Mouse (Mus musculus) left cerebral cortex, adult 9 months (tissue): ENCODE data around the gene Trip12.

Experiments
- DNase-seq, 2 experiments: peaks; one replicate each; pipeline ENCODE4 v3.0.0; 2022; ENCODE audit warnings: low spot score in 2 of 2

Gene Trip12

DNA sequence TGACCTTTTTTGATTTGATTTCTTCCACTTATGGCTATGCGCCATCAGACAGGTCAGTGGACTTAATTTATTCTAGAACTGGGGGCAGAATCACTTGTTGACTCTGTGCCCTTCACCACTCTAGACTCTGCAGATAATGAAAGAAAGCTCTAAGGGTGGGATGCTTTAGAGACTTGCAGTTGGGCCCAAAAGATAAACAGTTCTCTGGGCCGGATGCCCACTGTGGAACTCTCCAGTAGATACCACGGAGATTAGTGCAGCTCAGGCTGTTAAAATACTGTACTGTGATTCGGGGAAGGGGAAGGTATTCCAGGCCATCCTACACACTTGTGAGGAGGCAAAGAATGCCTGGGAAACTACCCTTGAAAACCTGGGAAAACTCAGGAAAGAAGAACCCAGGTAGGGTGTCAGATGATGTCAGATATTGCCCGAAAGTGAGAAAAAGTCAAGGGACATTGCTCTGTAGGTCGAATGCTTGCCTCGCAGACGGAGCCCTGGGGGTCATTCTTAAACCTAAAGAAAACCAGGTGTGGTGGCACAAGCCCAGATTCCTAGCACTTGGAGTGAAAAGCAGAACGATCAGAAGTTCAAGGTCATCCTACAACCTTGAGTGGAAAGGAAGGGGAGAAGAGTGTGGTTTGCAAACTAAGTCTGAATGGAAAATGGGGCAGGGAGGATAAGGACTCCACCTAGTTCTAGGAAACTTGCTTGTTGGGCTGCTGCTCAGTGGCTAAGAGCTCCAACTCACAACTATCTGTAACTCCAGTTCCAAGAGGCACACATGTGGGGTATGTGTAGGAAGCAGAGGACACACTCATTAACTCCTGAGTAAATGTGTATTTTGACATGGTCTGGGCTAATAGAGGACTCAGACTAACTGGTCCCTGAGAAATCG lies 20.3 kb upstream of the Trip12 start:
- DNase-seq = no peak

DNA sequence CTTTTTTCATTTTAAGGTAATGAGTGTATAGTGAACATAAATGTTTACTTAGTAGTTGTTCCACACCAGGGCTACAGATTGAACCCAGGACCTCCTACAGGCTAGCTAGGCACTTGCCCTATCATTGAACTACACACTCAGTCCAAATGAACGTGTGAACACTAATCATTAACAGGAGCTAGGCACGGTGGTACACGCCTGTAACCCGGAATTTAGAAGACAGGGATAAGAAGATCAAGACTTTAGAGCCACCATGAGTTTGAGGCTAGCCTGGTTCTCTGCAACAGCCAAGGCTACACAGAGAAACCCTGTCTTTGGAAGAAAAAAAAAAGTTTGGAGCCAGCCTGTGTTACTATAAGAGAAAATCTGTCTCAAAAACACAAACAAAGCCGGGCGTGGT lies 19.3 kb upstream of the Trip12 start:
- no peak for DNase-seq

DNA sequence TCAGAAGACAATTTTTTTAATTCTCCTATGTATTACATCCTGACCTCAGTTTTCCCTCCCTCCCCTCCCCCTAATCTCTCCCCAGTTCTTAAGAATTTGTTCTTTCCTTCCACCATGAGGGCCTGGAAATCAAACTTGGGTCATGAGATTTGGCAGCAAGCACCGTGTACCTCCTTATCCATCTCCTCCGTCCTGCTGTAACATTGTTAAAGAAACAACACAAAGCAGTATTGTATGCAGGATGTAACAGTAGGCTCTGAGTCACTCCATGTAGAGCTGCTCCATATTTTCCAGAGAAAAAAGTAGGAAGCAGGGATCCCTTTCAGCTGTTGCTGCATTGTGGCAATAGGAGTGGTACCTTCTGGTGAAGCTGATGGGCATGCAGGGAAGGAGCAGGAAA lies 15.4 kb upstream of the Trip12 start:
- DNase-seq = no peak

DNA sequence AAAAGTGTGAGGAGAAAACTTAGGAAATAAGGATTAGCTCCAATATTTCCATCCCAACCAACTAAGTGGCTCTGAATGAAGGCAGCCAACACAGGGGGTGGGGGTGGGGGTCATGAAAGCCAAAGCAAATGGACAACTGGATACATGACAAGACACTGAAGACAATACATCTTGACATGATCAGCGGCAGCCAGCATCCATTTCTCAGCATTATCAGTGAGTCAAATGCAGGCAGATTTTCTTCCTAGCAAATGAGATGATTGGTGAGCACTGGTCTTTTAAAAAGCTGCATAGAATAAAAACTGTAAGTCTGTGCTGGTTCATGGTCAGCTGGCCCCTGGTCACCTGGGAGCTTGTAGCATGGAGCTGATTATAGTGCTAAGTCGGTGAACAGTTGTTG lies 14.7 kb upstream of the Trip12 start:
- DNase-seq = no peak

DNA sequence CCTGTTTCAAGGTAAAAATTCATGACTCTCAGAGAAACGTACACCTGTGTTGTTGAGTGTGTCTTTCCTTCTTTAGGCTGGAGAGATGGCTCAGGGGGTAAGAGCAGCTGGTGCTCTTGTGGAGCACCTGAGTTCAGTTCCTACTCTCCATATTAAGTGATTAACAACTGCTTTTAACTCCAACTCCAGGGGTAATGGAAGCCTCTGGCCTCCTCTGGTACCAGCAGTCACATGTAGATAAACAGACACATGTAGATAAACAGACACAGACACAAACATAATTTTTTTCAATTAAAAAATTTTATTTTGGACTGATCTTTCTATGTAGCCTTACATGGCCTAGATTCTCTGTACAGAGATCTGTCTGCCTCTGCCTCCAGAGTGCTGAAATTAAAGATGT lies 13.4 kb upstream of the Trip12 start:
- DNase-seq = no peak

DNA sequence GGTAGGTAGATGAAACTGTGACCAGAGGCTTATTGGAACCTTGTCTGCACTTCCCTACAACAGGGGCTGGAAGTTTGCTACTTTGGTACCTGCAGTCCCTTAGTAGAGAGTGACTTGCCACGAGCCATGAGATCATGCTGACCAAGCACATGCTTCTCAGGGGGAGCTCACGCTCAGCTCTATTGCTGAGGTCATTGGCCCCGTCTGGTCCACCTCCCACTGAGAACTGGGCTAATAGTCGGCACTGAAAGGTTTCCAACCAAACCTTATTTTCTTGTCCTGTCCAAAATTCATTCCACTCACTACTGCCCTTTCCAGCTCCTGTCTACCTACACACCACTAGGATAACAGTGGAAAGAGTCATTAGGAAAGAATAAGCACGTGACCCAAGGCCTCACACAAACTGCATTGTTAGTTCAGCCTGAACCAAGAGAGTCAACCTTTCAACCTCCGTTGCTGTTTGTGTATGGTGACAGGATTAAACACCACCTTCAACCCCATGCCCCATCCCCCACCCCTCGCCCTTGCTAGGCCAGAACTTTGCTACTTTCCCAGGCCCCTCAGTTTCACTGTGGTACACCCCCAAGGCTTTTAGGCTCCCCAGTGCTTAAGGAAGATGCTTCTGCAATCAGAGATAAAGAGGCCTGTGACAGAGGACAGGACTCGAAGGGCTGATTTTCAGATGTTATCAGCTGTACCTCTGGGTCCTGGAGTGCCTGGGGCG lies 11.4 kb upstream of the Trip12 start:
- DNase-seq = no peak

DNA sequence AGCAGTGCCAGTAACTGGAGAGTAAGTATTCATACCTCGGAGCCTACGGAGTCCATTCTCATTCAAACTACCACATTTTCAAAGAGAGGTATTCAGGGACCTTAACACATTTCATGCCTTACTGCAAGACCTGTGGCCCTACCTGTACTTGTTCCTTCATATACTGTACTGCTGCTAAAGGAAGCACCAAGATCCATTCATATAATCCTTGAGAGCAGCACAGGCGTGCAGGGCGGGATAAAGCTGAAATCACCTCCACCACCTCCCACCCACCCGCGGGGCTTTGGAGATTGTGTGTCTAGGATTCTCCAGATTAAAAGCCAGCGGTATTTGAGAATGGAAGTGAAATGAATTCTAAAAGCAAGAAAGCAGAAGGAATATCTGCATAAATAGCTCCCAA lies 10.2 kb upstream of the Trip12 start:
- no peak for DNase-seq

DNA sequence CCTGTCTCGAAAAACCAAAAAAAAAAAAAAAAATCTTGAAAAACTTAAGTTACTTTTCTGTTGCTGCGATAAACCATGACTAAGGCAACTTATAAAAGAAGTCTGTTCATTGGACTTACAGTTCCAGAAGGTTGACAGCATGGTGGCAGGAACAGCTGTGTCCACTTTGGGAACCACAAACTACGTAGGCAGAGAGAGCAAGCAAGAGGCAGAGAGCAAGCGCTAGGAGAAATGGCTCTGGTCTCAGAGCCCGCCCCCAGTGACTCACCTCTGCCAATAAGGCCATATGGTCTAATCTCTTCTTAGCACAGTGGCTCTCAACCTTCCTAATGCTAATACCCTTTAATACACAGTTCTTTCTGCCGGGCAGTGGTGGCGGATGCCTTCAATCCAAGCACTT lies 9.5 kb upstream of the Trip12 start:
- no peak for DNase-seq

DNA sequence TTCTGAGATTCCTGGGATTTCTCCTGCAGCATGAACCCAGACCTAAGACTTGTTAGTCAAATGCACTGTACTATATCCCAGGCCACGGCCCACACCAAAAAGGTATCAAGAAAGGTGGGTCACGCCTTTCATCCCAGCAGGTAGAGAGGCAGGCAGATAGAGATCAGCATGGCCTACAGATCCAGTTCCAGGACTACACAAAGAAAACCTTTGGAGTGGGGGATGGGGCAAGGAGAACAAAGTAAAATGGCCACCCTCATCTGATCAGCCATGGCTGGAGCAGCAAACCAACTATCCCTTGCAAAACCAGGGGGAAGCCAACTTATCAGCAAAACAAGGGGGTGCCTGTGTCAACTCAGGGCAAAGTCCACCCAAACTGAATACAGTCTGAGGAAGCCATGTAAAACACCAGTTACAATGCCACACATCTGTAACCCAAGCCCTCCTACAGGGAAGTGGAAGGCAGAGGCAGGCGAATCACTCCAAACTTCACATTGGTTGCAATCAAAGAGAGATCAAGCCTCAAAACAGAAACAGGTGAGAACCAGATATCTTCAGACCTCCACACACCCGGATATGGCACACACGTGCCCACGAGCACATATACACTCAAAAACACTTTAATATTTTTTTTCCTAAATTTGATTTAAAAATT lies 8.6 kb upstream of the Trip12 start:
- no peak for DNase-seq

DNA sequence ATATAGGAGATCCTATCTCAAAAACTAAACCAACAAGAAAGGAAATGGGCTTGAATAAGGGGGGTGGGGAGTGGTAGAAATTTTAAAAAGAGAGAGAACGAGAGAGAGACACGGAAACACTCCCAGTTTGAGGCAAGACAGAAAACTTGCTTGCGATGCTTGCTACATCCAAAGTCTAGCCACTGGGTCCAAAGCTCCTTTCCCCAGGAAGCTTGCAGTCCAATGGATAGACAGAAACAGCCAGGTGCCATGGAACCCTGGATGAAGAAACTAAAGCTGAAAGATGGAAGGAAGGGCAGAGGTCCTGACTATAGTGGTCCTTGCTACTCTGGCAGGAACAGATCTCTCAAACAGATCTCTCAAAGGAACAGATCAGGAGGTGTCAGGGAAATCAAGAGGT lies 8.0 kb upstream of the Trip12 start:
- DNase-seq = no peak

DNA sequence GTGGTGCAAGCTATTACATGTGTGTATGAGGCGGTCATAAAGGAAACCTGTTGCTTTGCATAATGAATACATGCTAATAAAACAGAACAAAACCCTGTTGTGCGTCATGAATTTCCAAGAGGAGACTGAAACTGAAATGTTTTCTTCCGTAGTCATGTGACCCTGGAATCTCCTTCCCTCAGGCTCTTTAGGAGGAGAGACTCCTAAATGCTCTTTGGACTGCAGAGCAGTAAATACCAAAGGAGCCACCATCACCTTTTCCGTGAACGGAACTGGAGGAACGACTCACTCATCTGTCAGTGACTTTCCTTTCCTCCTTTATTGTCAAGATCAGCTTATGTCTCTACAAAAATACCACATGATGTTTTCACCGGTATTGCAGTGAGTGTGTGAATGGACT lies 7.4 kb upstream of the Trip12 start:
- DNase-seq = no peak

DNA sequence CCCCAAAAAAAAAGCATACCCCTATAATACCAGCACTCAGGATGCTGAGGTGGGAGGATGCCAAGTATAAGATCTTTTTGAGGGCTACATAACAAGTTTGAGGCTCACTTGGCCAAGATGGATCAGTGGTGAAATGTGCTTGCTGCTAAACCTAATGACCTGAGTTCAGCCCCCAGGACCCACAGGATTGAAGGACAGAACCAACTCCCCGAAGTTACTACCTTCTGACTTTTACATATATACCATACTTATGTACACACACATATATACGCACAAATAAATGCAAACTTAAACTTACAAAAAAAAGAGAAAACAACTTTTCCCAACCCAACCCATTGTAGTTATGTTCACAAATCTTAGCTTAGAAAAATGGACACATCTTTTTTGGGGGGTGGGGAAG lies 3.0 kb upstream of the Trip12 start:
- DNase-seq = no peak

DNA sequence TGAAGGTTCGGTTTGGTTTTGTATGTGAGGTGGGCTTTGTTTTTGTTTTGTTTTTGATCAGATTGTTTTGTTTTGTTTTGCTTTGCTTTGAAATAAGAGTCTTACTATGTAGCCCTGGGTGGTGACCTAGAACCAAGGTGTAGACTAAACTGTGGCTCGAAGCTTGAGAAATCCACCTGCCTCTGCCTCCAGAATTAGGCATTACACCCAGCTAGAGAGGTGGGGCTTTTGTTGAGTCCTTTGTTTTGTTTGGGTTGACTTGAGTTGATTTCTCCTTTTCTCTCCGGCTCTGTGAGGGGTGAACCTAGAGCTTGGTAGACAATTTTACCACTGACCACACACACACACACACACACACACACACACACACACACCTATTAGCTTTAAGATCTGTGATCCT lies 745 bp upstream of the Trip12 start:
- DNase-seq = no peak

DNA sequence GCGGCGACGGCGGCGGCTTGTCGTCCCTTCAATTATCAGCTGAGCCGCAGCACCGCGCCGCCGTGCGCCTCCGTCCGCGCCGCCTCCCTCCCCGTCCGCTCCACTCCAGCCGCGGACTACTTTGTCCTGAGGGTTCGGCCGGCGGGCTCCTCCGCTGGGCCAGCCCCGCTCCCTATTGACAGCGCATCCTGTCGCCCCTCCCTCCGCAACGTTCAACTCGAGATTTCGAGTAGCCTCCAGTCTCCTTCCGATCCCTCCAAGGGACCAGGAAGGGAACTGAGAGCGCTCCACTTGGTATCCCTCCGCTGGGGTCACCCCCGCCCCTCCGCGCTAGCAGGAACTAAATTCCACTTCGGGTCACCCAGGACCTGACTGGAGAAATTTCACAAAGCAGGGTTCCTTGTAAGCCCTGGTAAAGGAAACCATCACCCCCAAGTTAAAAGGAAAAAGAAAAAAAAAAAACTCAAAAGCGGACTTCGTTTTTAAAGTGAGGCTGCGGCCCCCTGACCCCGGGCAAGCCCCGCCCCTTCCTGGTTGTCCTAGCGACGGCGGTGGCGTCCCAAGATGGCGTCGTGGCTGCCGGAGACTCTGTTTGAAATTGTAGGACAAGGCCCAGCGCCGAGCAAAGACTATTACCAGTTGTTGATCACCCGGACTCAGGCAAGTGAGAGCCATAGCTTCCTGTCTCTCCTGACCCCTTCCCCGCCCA lies 853 bp downstream of the Trip12 start, which contains the start of gene Fbxo36:
Gene Fbxo36 (plus strand): TSS at position 533 of the 709 bp plus-strand sequence.
- peak; percentile 75 to 91 for DNase-seq

DNA sequence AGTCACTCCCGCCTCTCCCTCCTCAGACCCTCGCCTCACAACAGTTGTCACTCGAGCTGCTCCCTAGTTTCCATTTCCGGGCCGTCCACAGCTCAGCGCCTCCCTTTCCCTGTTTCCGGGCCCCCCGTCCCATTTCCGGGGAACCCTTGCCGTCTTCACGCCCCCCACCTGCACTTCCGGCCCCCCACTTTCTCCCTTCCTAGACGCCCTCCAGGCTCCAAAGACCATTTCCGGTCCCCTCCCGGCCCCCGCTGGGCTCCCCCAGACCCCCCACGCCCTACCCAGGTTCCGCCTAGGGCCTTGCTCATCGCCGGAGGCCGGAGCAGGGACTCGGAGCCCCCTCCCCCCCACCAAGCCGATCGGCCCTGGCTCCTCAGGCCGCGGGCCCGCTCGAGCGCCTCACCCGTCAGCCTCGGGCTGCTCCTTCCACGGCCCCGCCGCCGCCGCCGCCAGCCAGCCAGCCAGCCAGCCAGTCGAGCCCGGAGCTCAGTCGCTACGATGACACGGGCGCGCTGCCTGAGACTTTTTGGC lies 1.6 kb downstream of the Trip12 start:
- peak; percentile 31 to 52 for DNase-seq

DNA sequence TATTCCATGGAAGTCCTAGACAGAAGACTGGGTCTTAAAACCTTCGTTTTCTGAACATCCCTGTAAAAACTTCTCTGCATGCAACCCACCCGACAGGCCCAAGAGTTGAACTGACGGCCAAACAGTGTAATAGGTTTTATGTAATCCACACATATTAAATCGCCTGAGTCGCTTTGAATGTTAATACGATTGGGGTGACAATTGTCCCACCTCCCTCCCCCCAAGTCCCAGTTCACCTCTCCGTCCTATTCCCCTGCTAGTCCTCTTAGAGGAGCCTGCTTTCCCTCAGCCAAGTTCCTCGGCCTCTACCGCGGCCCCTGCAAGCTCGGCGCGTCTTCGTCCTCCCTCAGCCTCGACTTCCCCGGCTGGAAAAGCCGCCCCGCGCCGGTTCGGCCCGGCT lies 2.2 kb downstream of the Trip12 start:
- peak in 1 of 2 experiments; percentile 7 for DNase-seq

DNA sequence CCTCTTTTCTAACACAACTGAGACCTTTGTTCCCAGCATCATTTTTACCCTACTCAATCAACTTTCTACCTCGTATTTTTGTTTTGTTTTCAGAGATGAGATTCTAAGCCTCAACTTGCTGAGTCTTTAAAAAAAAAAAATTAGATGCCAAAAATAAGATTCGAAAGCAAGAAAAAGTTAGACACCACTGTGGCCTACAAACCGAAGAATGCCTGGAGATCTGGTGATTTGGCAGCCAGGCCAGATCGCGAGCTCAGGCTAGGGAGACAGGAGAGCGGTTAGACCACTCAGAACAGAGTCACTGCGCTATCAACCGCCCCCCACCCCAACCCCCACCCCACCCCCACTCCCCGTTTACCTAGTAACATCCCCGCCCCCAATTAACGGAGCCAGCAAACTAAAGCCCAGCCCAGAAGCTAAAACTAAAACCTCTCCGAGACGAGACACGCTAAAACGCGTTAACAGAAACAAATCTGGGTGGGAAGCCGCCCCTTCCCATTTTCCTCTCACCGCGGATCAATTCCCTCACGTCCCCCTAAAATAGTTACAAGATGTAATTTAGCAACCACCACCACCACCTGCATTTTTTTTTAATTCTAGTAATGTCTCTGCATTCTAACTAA lies 2.7 kb downstream of the Trip12 start:
- DNase-seq = no peak

DNA sequence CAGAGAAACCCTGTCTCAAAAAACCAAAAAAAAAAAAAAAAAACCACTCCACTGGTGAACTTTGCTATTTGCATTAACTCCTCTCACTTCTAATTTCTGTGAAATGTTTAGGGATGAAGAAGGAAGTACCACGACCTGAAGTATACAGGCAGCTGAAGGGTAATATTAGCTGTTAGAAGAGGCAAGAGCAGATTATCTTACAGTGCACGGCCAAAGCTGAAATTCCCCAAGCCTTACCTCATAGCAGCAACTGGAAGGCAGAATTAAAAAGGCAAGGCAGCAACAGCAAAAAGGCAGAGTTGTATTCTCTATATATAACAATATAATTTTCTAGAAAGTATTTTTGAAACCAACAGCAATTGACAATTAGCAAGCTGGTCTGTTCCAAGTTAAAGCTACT lies 15.2 kb downstream of the Trip12 start:
- DNase-seq = no peak

DNA sequence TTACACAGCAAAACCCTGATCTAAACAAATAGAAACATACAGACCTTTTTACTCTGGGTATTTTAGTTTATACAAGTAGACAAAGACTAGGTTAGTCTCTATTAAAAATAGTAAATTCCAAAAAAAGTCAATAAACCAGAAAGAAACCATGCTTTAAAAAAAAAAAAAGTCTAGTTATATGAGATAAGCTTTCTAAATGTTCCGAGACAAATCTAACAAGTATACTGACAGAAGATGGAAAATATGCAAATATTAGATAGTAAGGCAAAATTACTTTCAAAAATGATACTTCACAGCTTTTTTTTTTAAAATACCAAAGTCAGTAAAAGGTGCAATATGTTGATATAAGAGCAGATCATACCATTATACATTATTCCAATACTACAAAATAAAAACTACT lies 22.7 kb downstream of the Trip12 start:
- DNase-seq = no peak

DNA sequence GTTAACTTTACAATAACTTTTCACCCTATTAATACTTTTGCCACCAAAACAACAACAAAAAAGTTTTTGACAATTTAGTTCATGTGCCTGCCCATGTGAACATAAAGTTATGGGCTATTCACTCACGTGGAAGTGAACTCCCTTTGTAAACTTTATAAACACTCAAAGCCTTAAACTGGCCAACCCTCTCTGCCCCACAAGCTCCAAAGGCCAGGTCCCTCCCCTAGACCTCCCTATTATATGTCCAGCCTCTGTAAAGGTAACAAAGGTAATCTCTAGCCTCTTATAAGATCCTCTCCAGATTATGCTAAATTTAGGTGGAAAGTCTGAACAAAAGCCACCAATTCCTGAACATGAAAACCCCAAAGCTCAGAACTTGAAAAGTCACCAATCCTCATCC lies 36.5 kb downstream of the Trip12 start:
- DNase-seq = no peak

DNA sequence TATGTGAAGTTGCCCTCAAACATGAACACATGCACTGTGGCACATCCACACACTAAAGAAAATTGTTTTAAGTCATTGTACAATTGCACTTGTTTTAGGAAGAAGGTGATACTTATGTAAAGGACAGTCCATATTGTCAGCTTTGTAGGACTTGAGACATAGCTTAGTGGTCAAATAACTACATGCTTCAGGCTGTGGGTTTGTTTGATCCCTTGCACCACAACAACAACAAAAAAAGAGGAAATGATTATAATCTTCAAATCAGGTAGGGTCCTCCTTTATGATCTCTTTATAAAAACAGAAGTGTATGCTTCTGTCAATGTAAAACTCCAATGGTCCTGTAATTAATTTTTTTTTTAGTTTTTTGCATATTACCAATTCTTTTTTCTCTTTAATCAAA lies 41.1 kb downstream of the Trip12 start:
- no peak for DNase-seq
